Comparison of ENCODE assay signal across 15 mouse cellular contexts in genomic region chr12:69417701-69418291, GRCm38 (mm10). TPM values are rescaled to one million over a fixed set of nuclear protein-coding genes. Genes with fewer than 3 reads are reported as not detected.
DNase-seq lines count a peak whose midpoint lies in the region; ATAC-seq and TF ChIP-seq lines count a peak whose summit lies in the region.
"Had no signal": no experiment of that assay in that cellular context is flagged by ENCODE, and none has a peak within 500 bp of the region (broad histone marks: within the 10 kb centered on the region; RNA-seq: fewer than 3 reads in every experiment).

No protein-coding gene starts in this region.

- H3K36me3 ChIP-seq in kidney, embryonic 14.5 days (ENCODE audit: control insufficient read depth, insufficient read depth, low read length) = no peaks in the 10 kb centered on the region
- H3K36me3 ChIP-seq in E14TG2a.4 (ENCODE audit: insufficient read depth, low read length) = no peaks in the 10 kb centered on the region
- H3K36me3 ChIP-seq in small intestine, adult 2 months (ENCODE audit: control insufficient read depth, insufficient read depth, low read length) = no peaks in the 10 kb centered on the region
- no peaks in the 10 kb centered on the region for H3K36me3 ChIP-seq in forebrain, embryonic 14.5 days (ENCODE audit: control insufficient read depth, insufficient read depth, low read length)
- H3K36me3 ChIP-seq: embryonic facial prominence, embryonic 15.5 days; neural tube, embryonic 13.5 days had no signal

- H3K4me1 ChIP-seq in kidney, embryonic 14.5 days (ENCODE audit: control insufficient read depth, insufficient read depth, low read length) = peaks cover 11% of the 10 kb centered on the region; the same call in 1 of the 2 replicates
- peaks cover 26% of the 10 kb centered on the region for H3K4me1 ChIP-seq in E14TG2a.4 (replicated peaks; ENCODE audit: low read depth, low read length)
- peaks cover 30% of the 10 kb centered on the region for H3K4me1 ChIP-seq in small intestine, adult 2 months (ENCODE audit: control insufficient read depth, insufficient read depth, insufficient read length, low read length)
- no peaks in the 10 kb centered on the region for H3K4me1 ChIP-seq in forebrain, embryonic 14.5 days (ENCODE audit: control insufficient read depth, insufficient read depth, low read length)

- no peak overlapping the region for H3K4me2 ChIP-seq in kidney, embryonic 14.5 days (replicated peaks; ENCODE audit: low read depth, low read length)
- no peak overlapping the region for H3K4me2 ChIP-seq in forebrain, embryonic 14.5 days (ENCODE audit: low read length)
- H3K4me2 ChIP-seq: embryonic facial prominence, embryonic 15.5 days; neural tube, embryonic 13.5 days had no signal

- no peak for ATAC-seq in kidney, embryonic 14.5 days (ENCODE audit: low FRiP score, low TSS enrichment)
- ATAC-seq in forebrain, embryonic 14.5 days = no peak
- ATAC-seq: forebrain, postnatal 0 days had no signal

- no peak for TF ChIP-seq POLR2A in small intestine, adult 2 months (IDR thresholded peaks at IDR 0.05; ENCODE audit: low read depth, low read length)

- H3K27ac ChIP-seq in kidney, embryonic 14.5 days (ENCODE audit: low read depth, low read length) = no peak overlapping the region
- 0 out of 2 replicates have a peak overlapping the region, but pooled peaks have one; percentile 1 for H3K27ac ChIP-seq in small intestine, adult 2 months (ENCODE audit: insufficient read depth, low read depth, low read length)
- no peak overlapping the region for H3K27ac ChIP-seq in forebrain, embryonic 14.5 days (ENCODE audit: low read depth, low read length)
- H3K27ac ChIP-seq: embryonic facial prominence, embryonic 15.5 days; kidney, postnatal 0 days; left cerebral cortex, adult 2 months; neural tube, embryonic 13.5 days had no signal

- DNase-seq in kidney, adult 9 months = peak; percentile 27
- peak; percentile 83 to 90 for DNase-seq in cerebellum, adult 18-20 months
- DNase-seq in layer of hippocampus, adult 18-20 months (ENCODE audit: low spot score in 2 of 2) = no peak
- DNase-seq in forebrain, embryonic 14.5 days (ENCODE audit: low spot score) = no peak
- DNase-seq: forebrain, postnatal 0 days; gastrocnemius, postnatal 25 days; lung, postnatal 14 days; midbrain, embryonic 14.5 days had no signal

- no peak overlapping the region for H3K4me3 ChIP-seq in kidney, embryonic 14.5 days (ENCODE audit: low read length)
- H3K4me3 ChIP-seq in E14TG2a.4 (replicated peaks; ENCODE audit: low read length) = peak overlapping the region; percentile 8
- no peak overlapping the region for H3K4me3 ChIP-seq in small intestine, adult 2 months (ENCODE audit: low read depth, low read length)
- H3K4me3 ChIP-seq in forebrain, embryonic 14.5 days (ENCODE audit: low read depth, low read length) = no peak overlapping the region
- H3K4me3 ChIP-seq: embryonic facial prominence, embryonic 15.5 days; left cerebral cortex, adult 2 months; neural tube, embryonic 13.5 days had no signal

- no peaks in the 10 kb centered on the region for H3K27me3 ChIP-seq in kidney, embryonic 14.5 days (ENCODE audit: control insufficient read depth, insufficient read depth, low read length)
- peaks cover 40% of the 10 kb centered on the region for H3K27me3 ChIP-seq in E14TG2a.4 (ENCODE audit: insufficient read depth, low read length)
- H3K27me3 ChIP-seq in small intestine, adult 2 months (ENCODE audit: control insufficient read depth, insufficient read depth, low read length) = no peaks in the 10 kb centered on the region
- H3K27me3 ChIP-seq in forebrain, embryonic 14.5 days (replicated peaks; ENCODE audit: control insufficient read depth, insufficient read depth, low read length) = no peaks in the 10 kb centered on the region
- H3K27me3 ChIP-seq: embryonic facial prominence, embryonic 15.5 days; neural tube, embryonic 13.5 days had no signal

- 44% methylated on average over 9 of the region's 9 CpGs for WGBS in kidney, embryonic 14.5 days
- WGBS in small intestine, adult 2 months = 63% methylated on average over 9 of the region's 9 CpGs
- WGBS in forebrain, embryonic 14.5 days = 57% methylated on average over 9 of the region's 9 CpGs

- no peak overlapping the region for H3K9ac ChIP-seq in kidney, embryonic 14.5 days (ENCODE audit: low read depth, low read length)
- H3K9ac ChIP-seq in forebrain, embryonic 14.5 days (ENCODE audit: low read length) = no peak overlapping the region
- H3K9ac ChIP-seq: embryonic facial prominence, embryonic 15.5 days; forebrain, postnatal 0 days; neural tube, embryonic 13.5 days had no signal

- no peaks in the 10 kb centered on the region for H3K9me3 ChIP-seq in kidney, embryonic 14.5 days (ENCODE audit: control insufficient read depth, low read length)
- H3K9me3 ChIP-seq in E14TG2a.4 (ENCODE audit: low read length) = no peaks in the 10 kb centered on the region
- no peaks in the 10 kb centered on the region for H3K9me3 ChIP-seq in forebrain, embryonic 14.5 days (replicated peaks; ENCODE audit: control insufficient read depth, low read length)
- H3K9me3 ChIP-seq: embryonic facial prominence, embryonic 15.5 days; neural tube, embryonic 13.5 days had no signal

- no peak for TF ChIP-seq CTCF in E14TG2a.4 (conservative IDR thresholded peaks at IDR 0.05; ENCODE audit: low read length)
- no peak for TF ChIP-seq CTCF in small intestine, adult 2 months (IDR thresholded peaks at IDR 0.05; ENCODE audit: extremely low read depth, insufficient read length, insufficient replicate concordance, low read depth, low read length)

RNA-seq across cellular contexts. Expression of gene Gm9887, which starts 45.5 kb away (rescaled TPM):
- 1.3 and 2.9 TPM in 2 replicates for polyA plus RNA-seq in kidney, embryonic 14.5 days (2014; fragmentation: Nextera tagmentation; extraction: Ambion mirVana)
- 1.9 and 5.4 TPM in 2 replicates for polyA plus RNA-seq in small intestine, adult 2 months (2012; rRNA removed)
- not detected for total RNA-seq in layer of hippocampus, adult 18-20 months (2021)
- polyA plus RNA-seq in forebrain, embryonic 14.5 days (2014; fragmentation: Nextera tagmentation; extraction: Ambion mirVana) = 0.83 and 1.3 TPM in 2 replicates
- total RNA-seq: gastrocnemius, postnatal 25 days had no signal

RNA-seq across cellular contexts. Expression of gene Arf6, which starts 45.8 kb away (rescaled TPM):
- 59.7 and 75.0 TPM in 2 replicates for polyA plus RNA-seq in kidney, embryonic 14.5 days (2014; fragmentation: Nextera tagmentation; extraction: Ambion mirVana)
- 223 and 652 TPM in 2 replicates for polyA plus RNA-seq in small intestine, adult 2 months (2012; rRNA removed)
- 10 to 100 TPM; 47.2 to 49.9 TPM for total RNA-seq in layer of hippocampus, adult 18-20 months (2021)
- 33.8 and 34.5 TPM in 2 replicates for polyA plus RNA-seq in forebrain, embryonic 14.5 days (2014; fragmentation: Nextera tagmentation; extraction: Ambion mirVana)

Comparison
In these comparisons a context has a peak if more than half of its experiments do, and no peak if none do; other contexts are left out.
1. DNase-seq: peak in kidney, adult 9 months (single experiment) and cerebellum, adult 18-20 months (2 of 2); none in layer of hippocampus, adult 18-20 months (0 of 2) and forebrain, embryonic 14.5 days (single experiment).